Mouse (Mus musculus) midbrain, embryonic 16.5 days (tissue): ENCODE data around the gene Tbc1d30. TPM values are rescaled to one million over a fixed set of nuclear protein-coding genes. Genes with fewer than 3 reads are reported as not detected.

Experiments used
- ATAC-seq: fragments of 200-750 bp; cut with Nextera tagmentation; 2 replicates; pipeline ENCODE4 v1.8.0; 2017; ENCODE audit warnings: moderate TSS enrichment
- H3K27ac ChIP-seq: fragments of 300-500 bp; sonication (generic); 2 replicates; pipeline ENCODE4 v1.5.1; 2014; ENCODE audit warnings: mild to moderate bottlenecking, low read length, mixed read lengths
- H3K27me3 ChIP-seq: fragments of 300-500 bp; sonication (generic); 2 replicates; pipeline ENCODE4 v1.6.1; 2014; ENCODE audit warnings: low read depth, low read length, mixed read lengths; ENCODE audit not compliant: control insufficient read depth, insufficient read depth
- H3K36me3 ChIP-seq: fragments of 300-500 bp; sonication (generic); 2 replicates; pipeline ENCODE4 v1.6.1; 2014; ENCODE audit warnings: mild to moderate bottlenecking, low read length, moderate library complexity, mixed read lengths; ENCODE audit not compliant: control insufficient read depth, insufficient read depth
- H3K4me1 ChIP-seq: fragments of 300-500 bp; sonication (generic); 2 replicates; pipeline ENCODE4 v1.6.1; 2014; ENCODE audit warnings: mild to moderate bottlenecking, low read length, mixed read lengths; ENCODE audit not compliant: control insufficient read depth, insufficient read depth
- H3K4me2 ChIP-seq: fragments of 300-500 bp; sonication (generic); 2 replicates; pipeline ENCODE4 v1.6.1; 2014; ENCODE audit warnings: mild to moderate bottlenecking, low read length, mixed read lengths
- H3K4me3 ChIP-seq: fragments of 300-500 bp; sonication (generic); 2 replicates; pipeline ENCODE4 v1.5.1; 2014; ENCODE audit warnings: low read depth, mild to moderate bottlenecking, low read length, moderate library complexity, mixed read lengths
- H3K9ac ChIP-seq: fragments of 300-500 bp; sonication (generic); 2 replicates; pipeline ENCODE4 v1.6.1; 2014; ENCODE audit warnings: low read depth, low read length, mixed read lengths
- H3K9me3 ChIP-seq: fragments of 300-500 bp; sonication (generic); replicated peaks from 2 replicates; pipeline ENCODE4 v1.6.1; 2014; ENCODE audit warnings: mild to moderate bottlenecking, low read length, mixed read lengths; ENCODE audit not compliant: control insufficient read depth, poor library complexity, severe bottlenecking
- WGBS: fragments of 180-500 bp; shearing (Covaris S2); extraction: QIAGEN DNeasy Blood & Tissue Kit; methylation state at CpG from one replicate; pipeline ENCODE4 v1.1.7; 2014; 5-methylcytosine and 5-hydroxymethylcytosine counted together
- polyA plus RNA-seq: library from polyadenylated mRNA; unstranded; fragments of >200 nt; fragmentation: Nextera tagmentation; extraction: Ambion mirVana; gene quantifications from 2 replicates; pipeline ENCODE4 v1.2.1, GENCODE M21; 2015

Tbc1d30 gene
- polyA plus RNA-seq, 1 experiment from 2014 or later: 15.1 TPM

DNA sequence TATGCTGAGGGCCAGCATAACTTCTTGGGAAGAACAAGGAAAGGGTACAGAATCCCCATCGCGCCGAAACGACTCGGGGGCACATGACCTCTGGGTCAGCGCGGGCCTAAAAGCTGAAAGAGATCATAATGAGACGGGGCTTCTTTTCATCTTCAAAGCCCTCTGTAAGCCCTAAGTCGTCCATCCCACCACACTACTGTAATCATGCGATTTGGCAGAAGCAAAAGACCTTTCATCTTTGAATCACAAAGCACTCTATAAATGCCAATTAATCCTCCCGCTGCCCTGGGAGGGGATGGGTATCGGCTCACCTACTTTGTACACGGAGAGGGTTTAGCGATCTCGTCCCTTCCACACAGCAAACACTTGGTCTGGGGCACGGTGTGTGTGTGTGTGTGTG, 112.5 kb downstream of the Tbc1d30 start:
- 27% methylated on average over 16 of the region's 16 CpGs for WGBS
- Histone ChIP-seq H3K36me3 (no peaks in the 10 kb centered on the region), H3K4me1 (peaks cover 6% of the 10 kb centered on the region; the same call in 1 of the 2 replicates), H3K4me3 (no peak overlapping the region), H3K27me3 (no peaks in the 10 kb centered on the region), H3K9ac (no peak overlapping the region), H3K27ac (no peak overlapping the region), H3K4me2 (0 out of 2 replicates have a peak overlapping the region, but pooled peaks have one; percentile 17), H3K9me3 (peaks cover 6% of the 10 kb centered on the region; the same call in 1 of the 2 replicates)
- no peak; the same call in 1 of the 2 replicates for ATAC-seq

GRCm38 (mm10) chr10:121237377-121237776, 113.7 kb downstream of the Tbc1d30 start:
- H3K4me1 ChIP-seq: peaks cover 6% of the 10 kb centered on the region; the same call in 1 of the 2 replicates
- 88% methylated on average over 5 of the region's 5 CpGs for WGBS
- ATAC-seq: no peak

DNA sequence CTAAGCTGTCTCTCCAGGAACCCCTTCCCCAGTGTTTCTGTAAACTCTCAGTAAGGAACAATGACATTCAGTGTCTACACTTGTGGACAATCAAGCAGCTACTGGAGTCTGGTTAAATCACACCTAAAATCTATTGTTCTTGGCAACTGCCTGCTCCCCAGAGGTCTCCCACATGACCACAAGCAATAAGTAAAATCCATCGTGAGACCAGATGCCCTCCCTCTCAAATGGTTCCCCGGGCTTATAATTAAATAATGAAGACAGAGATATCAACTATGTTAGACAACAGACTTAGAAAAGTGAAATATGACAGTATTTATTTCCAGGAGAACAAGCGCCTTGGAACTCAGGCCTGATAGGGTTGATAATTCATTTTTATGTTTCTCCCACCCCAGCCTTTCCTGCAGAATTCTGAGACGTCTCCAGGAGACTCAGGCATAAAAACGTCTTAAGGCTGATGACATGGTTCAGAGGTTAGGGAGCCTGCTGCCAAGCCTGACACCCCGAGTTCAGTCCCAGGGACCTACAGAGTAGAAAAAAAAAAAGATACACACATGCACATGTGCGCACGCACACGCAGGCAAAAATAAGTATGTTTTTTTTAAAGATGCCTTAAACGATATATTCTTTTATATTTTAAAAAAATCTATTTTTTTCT, 115.8 kb downstream of the Tbc1d30 start:
- H3K4me2 ChIP-seq: no peak overlapping the region
- no peaks in the 10 kb centered on the region for H3K36me3 ChIP-seq
- H3K27me3 ChIP-seq: no peaks in the 10 kb centered on the region
- no peak overlapping the region for H3K27ac ChIP-seq
- no peak for ATAC-seq
- WGBS: 78% methylated on average over 10 of the region's 10 CpGs
- no peaks in the 10 kb centered on the region for H3K9me3 ChIP-seq
- peaks cover 6% of the 10 kb centered on the region; the same call in 1 of the 2 replicates for H3K4me1 ChIP-seq
- no peak overlapping the region for H3K9ac ChIP-seq
- H3K4me3 ChIP-seq: no peak overlapping the region

More at GRCm38 (mm10) chr10:121237377-121237776, 113.7 kb downstream of the Tbc1d30 start:
- H3K36me3 ChIP-seq: no peaks in the 10 kb centered on the region
- no peak overlapping the region for H3K27ac ChIP-seq
- no peaks in the 10 kb centered on the region for H3K27me3 ChIP-seq
- H3K9me3 ChIP-seq: peaks cover 6% of the 10 kb centered on the region; the same call in 1 of the 2 replicates
- no peak overlapping the region for H3K9ac ChIP-seq
- H3K4me3 ChIP-seq: no peak overlapping the region
- no peak overlapping the region for H3K4me2 ChIP-seq

DNA sequence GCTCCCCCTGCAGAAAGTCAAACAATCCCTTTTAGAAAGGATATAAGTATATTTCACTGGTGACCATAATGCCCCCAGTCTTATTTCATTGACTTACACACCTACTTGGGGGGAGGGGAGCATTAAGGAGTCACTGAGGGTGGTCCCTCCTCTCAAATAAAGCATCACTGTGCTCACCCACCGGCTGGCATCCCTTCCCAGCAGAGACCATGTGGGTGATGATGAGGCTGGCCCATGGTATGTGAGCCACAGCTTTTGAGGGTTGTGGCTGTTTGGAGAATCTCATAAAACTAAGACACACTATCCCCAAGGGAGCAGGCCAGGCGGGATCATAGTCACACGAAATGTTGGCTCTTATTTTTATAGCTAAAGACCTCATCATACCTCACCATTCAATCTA, 116.6 kb downstream of the Tbc1d30 start:
- Histone ChIP-seq H3K27me3 (no peaks in the 10 kb centered on the region), H3K9ac (no peak overlapping the region), H3K9me3 (no peaks in the 10 kb centered on the region), H3K4me2 (no peak overlapping the region), H3K4me3 (no peak overlapping the region), H3K27ac (no peak overlapping the region), H3K4me1 (peaks cover 6% of the 10 kb centered on the region; the same call in 1 of the 2 replicates), H3K36me3 (no peaks in the 10 kb centered on the region)
- 82% methylated on average over 3 of the region's 3 CpGs for WGBS
- ATAC-seq: no peak

DNA sequence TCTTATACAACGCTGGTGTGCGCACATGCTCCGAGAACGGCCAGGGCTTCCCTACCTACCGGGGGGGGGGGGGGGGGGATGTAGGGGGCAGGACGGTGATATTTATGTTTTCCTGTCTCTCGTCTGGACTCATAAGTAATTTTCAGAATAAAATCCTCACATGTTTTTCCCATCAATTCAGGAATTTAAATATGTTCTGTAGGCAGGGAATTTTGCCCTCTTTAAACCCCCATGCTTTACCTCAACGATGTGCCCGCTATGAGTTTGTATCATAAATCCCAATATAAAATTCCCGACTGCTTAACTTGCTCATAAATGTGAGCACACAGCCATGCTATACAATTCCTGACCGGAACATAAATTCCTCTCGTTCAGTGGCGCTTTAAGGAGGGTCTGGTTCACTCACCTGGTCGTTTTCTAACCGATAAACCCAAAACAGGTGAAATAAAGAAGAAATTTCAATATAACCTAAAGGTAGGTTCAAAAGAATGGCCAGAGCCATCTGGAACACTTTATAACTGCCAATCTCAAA, 122.6 kb downstream of the Tbc1d30 start:
- Histone ChIP-seq H3K36me3 (no peaks in the 10 kb centered on the region), H3K9ac (no peak overlapping the region), H3K27ac (no peak overlapping the region), H3K4me1 (no peaks in the 10 kb centered on the region), H3K27me3 (no peaks in the 10 kb centered on the region), H3K4me2 (no peak overlapping the region), H3K4me3 (no peak overlapping the region), H3K9me3 (no peaks in the 10 kb centered on the region)
- no peak for ATAC-seq
- 93% methylated on average over 13 of the region's 15 CpGs for WGBS

GRCm38 (mm10) chr10:121227988-121228409, 123.1 kb downstream of the Tbc1d30 start:
- ATAC-seq: no peak
- H3K27me3 ChIP-seq: no peaks in the 10 kb centered on the region
- H3K4me2 ChIP-seq: no peak overlapping the region
- WGBS: 62% methylated on average over 16 of the region's 16 CpGs
- no peak overlapping the region for H3K27ac ChIP-seq
- H3K9me3 ChIP-seq: no peaks in the 10 kb centered on the region
- no peaks in the 10 kb centered on the region for H3K4me1 ChIP-seq
- H3K9ac ChIP-seq: no peak overlapping the region
- no peaks in the 10 kb centered on the region for H3K36me3 ChIP-seq
- H3K4me3 ChIP-seq: no peak overlapping the region

- Histone ChIP-seq H3K36me3 (no peaks in the 10 kb centered on the region), H3K4me1 (no peaks in the 10 kb centered on the region), H3K4me2 (no peak overlapping the region), H3K27ac (no peak overlapping the region), H3K4me3 (no peak overlapping the region), H3K9ac (no peak overlapping the region), H3K9me3 (no peaks in the 10 kb centered on the region), H3K27me3 (no peaks in the 10 kb centered on the region)
- ATAC-seq: no peak
- 87% methylated on average over 5 of the region's 5 CpGs for WGBS
Measured at GRCm38 (mm10) chr10:121227403-121227802, 123.7 kb downstream of the Tbc1d30 start.

GRCm38 (mm10) chr10:121225636-121226035, 125.4 kb downstream of the Tbc1d30 start:
- Histone ChIP-seq H3K9me3 (0 out of 2 replicates have a peak, but pooled peaks cover 2% of the 10 kb centered on the region), H3K4me3 (no peak overlapping the region), H3K4me1 (no peaks in the 10 kb centered on the region), H3K27me3 (no peaks in the 10 kb centered on the region), H3K36me3 (no peaks in the 10 kb centered on the region), H3K9ac (no peak overlapping the region), H3K4me2 (no peak overlapping the region), H3K27ac (no peak overlapping the region)
- no peak for ATAC-seq
- 75% methylated on average over 6 of the region's 6 CpGs for WGBS

- no peak overlapping the region for H3K4me2 ChIP-seq
- no peak overlapping the region for H3K4me3 ChIP-seq
- H3K27ac ChIP-seq: no peak overlapping the region
- H3K9ac ChIP-seq: no peak overlapping the region
- no peak for ATAC-seq
- no peaks in the 10 kb centered on the region for H3K36me3 ChIP-seq
- H3K4me1 ChIP-seq: no peaks in the 10 kb centered on the region
- no peaks in the 10 kb centered on the region for H3K27me3 ChIP-seq
- H3K9me3 ChIP-seq: 0 out of 2 replicates have a peak, but pooled peaks cover 4% of the 10 kb centered on the region
- whole genome bisulfite sequencing: 86% methylated on average over 4 of the region's 4 CpGs
Measured at GRCm38 (mm10) chr10:121222881-121223280, 128.2 kb downstream of the Tbc1d30 start.
